Mouse (Mus musculus) lung, adult 2 months (tissue): ENCODE data around the gene Gramd4.

Experiments
- CTCF ChIP-seq: fragments of 200-500 bp; IDR thresholded peaks from 2 replicates; pipeline ENCODE4 v1.5.1; 2011; ENCODE audit warnings: mild to moderate bottlenecking, low read length, control low read depth; ENCODE audit not compliant: insufficient read depth
- POLR2A ChIP-seq: fragments of 200-500 bp; IDR thresholded peaks from 2 replicates; pipeline ENCODE4 v1.6.1; 2011; ENCODE audit warnings: low read depth, mild to moderate bottlenecking, control low read depth, low read length, borderline replicate concordance; ENCODE audit errors: extremely low read depth

DNA sequence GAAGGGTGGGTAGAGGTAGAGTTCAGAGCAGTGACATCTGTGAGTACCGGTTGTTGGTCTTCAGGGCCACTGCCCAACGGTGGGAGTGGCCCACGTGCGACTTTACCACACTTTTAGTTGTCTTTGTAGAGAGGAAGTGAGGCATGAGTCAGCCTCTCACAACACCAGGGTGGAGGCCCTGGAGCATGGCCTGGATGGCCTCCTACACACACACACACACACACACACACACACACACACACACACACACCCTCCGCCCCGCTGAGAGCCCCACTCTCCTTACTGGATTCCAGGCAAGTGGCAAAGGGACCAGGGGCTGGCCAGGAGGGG is 10.1 kb downstream of the Gramd4 start:
- TF ChIP-seq CTCF = no peak
- no peak for TF ChIP-seq POLR2A
